Mouse (Mus musculus) C2C12 (cell line): Measurements from ENCODE around the gene Npas2.

Experiments
- CTCF ChIP-seq: IDR thresholded peaks from one replicate; pipeline ENCODE4 v1.5.1; 2011; ENCODE audit not compliant: control insufficient read depth, insufficient read depth, insufficient read length
- MAX ChIP-seq: IDR thresholded peaks from one replicate; pipeline ENCODE4 v1.6.1; 2011; ENCODE audit warnings: mild to moderate bottlenecking, control low read depth
- MYOD1 ChIP-seq: IDR thresholded peaks from one replicate; pipeline ENCODE4 v1.6.1; 2011; ENCODE audit warnings: low read depth; ENCODE audit not compliant: control insufficient read depth, insufficient read length
- USF1 ChIP-seq: IDR thresholded peaks from one replicate; pipeline ENCODE4 v1.6.1; 2011; ENCODE audit warnings: low read depth, mild to moderate bottlenecking, control low read depth, moderate library complexity

- TF ChIP-seq MYOD1 (peak; percentile 67), CTCF (no peak), MAX (no peak), USF1 (no peak)
Measured at GRCm38 (mm10) chr1:39257331-39257594, 63.7 kb downstream of the Npas2 start.
